Mouse (Mus musculus) ES-E14 (cell line): ENCODE data around the gene 1700001F09Rik. TPM values are rescaled to one million over a fixed set of nuclear protein-coding genes. Genes with fewer than 3 reads are reported as not detected.
"Not testable (repeated sequence)": the region's sequence is repeated elsewhere in the genome, so short reads cannot be mapped to it uniquely, and the experiment has no call there.

ENCODE experiments used
- DNase-seq: peaks from one replicate; pipeline ENCODE4 v3.0.0-alpha.2; 2013; ENCODE audit warnings: low read depth, low spot score
- H3K27ac ChIP-seq: 2 replicates; pipeline ENCODE4 v1.5.1; 2012; ENCODE audit warnings: low read depth, mild to moderate bottlenecking, low read length, moderate library complexity, mixed read lengths; ENCODE audit not compliant: poor library complexity, insufficient read depth, severe bottlenecking
- H3K36me3 ChIP-seq: 2 replicates; pipeline ENCODE4 v1.6.1; 2012; ENCODE audit warnings: mild to moderate bottlenecking, low read length, moderate library complexity, mixed read lengths; ENCODE audit not compliant: control insufficient read depth, poor library complexity, insufficient read depth, severe bottlenecking
- H3K4me1 ChIP-seq, 2 experiments: fragments of 150-350 bp in 1 of 2; sonication (generic) in 1 of 2; 2 replicates each; pipeline ENCODE4 v1.6.1; 2012; ENCODE audit warnings: low read length in 2 of 2, mild to moderate bottlenecking in 1 of 2, mixed read lengths in 1 of 2; ENCODE audit not compliant: control insufficient read depth in 2 of 2, insufficient read depth in 2 of 2, poor library complexity in 1 of 2
- H3K4me3 ChIP-seq, 2 experiments: fragments of 150-350 bp in 1 of 2; sonication (generic) in 1 of 2; 2 replicates each; pipeline ENCODE4 v1.5.1; 2012; ENCODE audit warnings: low read length in 2 of 2, low read depth in 1 of 2, mild to moderate bottlenecking in 1 of 2, mixed read lengths in 1 of 2; ENCODE audit not compliant: insufficient read depth in 1 of 2, poor library complexity in 1 of 2, severe bottlenecking in 1 of 2
- H3K9ac ChIP-seq: 2 replicates; pipeline ENCODE4 v1.6.1; 2012; ENCODE audit warnings: low read depth, mild to moderate bottlenecking, low read length, mixed read lengths; ENCODE audit not compliant: poor library complexity, insufficient read depth, severe bottlenecking
- H3K9me3 ChIP-seq: fragments of 150-350 bp; sonication (generic); 2 replicates; pipeline ENCODE4 v1.6.1; 2012; ENCODE audit warnings: low read depth, mild to moderate bottlenecking, low read length; ENCODE audit not compliant: control insufficient read depth, insufficient read depth
- in situ Hi-C, 2 experiments: fragments of 600-800 bp; cut with MboI; formaldehyde crosslinking; loops; one replicate each; pipeline ENCODE4 v1.15.1; 2025; ENCODE audit warnings: low sequenced_read_pairs in 2 of 2, inconsistent platforms in 1 of 2; ENCODE audit not compliant: unreplicated experiment in 2 of 2
- total RNA-seq: library from RNA; depleted of rRNA; stranded (reverse); fragments of 300-350 nt; gene quantifications from 2 replicates; pipeline ENCODE4 v1.2.3, GENCODE M21; 2012; rRNA removed

1700001F09Rik gene
- total RNA-seq: not detected in 2 replicates

- H3K9ac ChIP-seq, H3K27ac ChIP-seq, in situ Hi-C loops, H3K4me1 ChIP-seq, H3K9me3 ChIP-seq, DNase-seq, H3K36me3 ChIP-seq, H3K4me3 ChIP-seq: not testable (repeated sequence)
Observed at GRCm38 (mm10) chr14:43347711-43348110, at the start of gene 1700001F09Rik. 1700001F09Rik (minus strand) TSS chr14:43347811.

- H3K27ac ChIP-seq, H3K36me3 ChIP-seq, H3K4me1 ChIP-seq, in situ Hi-C loops, H3K9me3 ChIP-seq, H3K9ac ChIP-seq: not testable (repeated sequence)
- peak overlapping the region; percentile 42 to 70; a peak in 2 of 4 replicates for H3K4me3 ChIP-seq
- DNase-seq: peak; percentile 41
Observed at GRCm38 (mm10) chr14:43361713-43362112, 14.1 kb upstream of the 1700001F09Rik start.

- H3K4me1 ChIP-seq, H3K36me3 ChIP-seq, DNase-seq, H3K27ac ChIP-seq, H3K9me3 ChIP-seq, H3K9ac ChIP-seq, in situ Hi-C loops, H3K4me3 ChIP-seq: not testable (repeated sequence)
Observed at GRCm38 (mm10) chr14:43359246-43359645, 11.6 kb upstream of the 1700001F09Rik start.

GRCm38 (mm10) chr14:43357496-43357895 is 9.9 kb upstream of the 1700001F09Rik start:
- not testable (repeated sequence) for H3K4me1 ChIP-seq

GRCm38 (mm10) chr14:43352944-43353343 is 5.3 kb upstream of the 1700001F09Rik start:
- H3K4me3 ChIP-seq, H3K36me3 ChIP-seq, DNase-seq, H3K27ac ChIP-seq, H3K9ac ChIP-seq, in situ Hi-C loops, H3K9me3 ChIP-seq, H3K4me1 ChIP-seq: not testable (repeated sequence)

More at GRCm38 (mm10) chr14:43357496-43357895, 9.9 kb upstream of the 1700001F09Rik start:
- H3K9me3 ChIP-seq, H3K9ac ChIP-seq, H3K36me3 ChIP-seq, H3K27ac ChIP-seq, DNase-seq, in situ Hi-C loops, H3K4me3 ChIP-seq: not testable (repeated sequence)

GRCm38 (mm10) chr14:43337646-43338045 is 10.0 kb downstream of the 1700001F09Rik start:
- in situ Hi-C loops, H3K4me1 ChIP-seq, H3K9ac ChIP-seq, H3K9me3 ChIP-seq, DNase-seq, H3K4me3 ChIP-seq, H3K27ac ChIP-seq, H3K36me3 ChIP-seq: not testable (repeated sequence)

- H3K36me3 ChIP-seq, DNase-seq, H3K9ac ChIP-seq, H3K4me3 ChIP-seq, H3K9me3 ChIP-seq, H3K27ac ChIP-seq, in situ Hi-C loops, H3K4me1 ChIP-seq: not testable (repeated sequence)
Observed at GRCm38 (mm10) chr14:43331362-43331880, 16.2 kb downstream of the 1700001F09Rik start.

- in situ Hi-C loops, H3K9me3 ChIP-seq, DNase-seq, H3K27ac ChIP-seq, H3K4me3 ChIP-seq, H3K4me1 ChIP-seq, H3K9ac ChIP-seq, H3K36me3 ChIP-seq: not testable (repeated sequence)
Observed at GRCm38 (mm10) chr14:43328603-43329002, 19.0 kb downstream of the 1700001F09Rik start.
